Mouse (Mus musculus) hindbrain, embryonic 11.5 days (tissue): ENCODE data around the gene Fam222b. TPM values are rescaled to one million over a fixed set of nuclear protein-coding genes. Genes with fewer than 3 reads are reported as not detected.

ENCODE experiments used
- ATAC-seq: fragments of 200-750 bp; cut with Nextera tagmentation; 2 replicates; pipeline ENCODE4 v1.8.0; 2017; ENCODE audit warnings: mild to moderate bottlenecking, moderate TSS enrichment, moderate library complexity; ENCODE audit not compliant: low FRiP score
- DNase-seq: peaks from one replicate; pipeline ENCODE4 v3.0.0-alpha.2; 2015; ENCODE audit warnings: low spot score
- H3K27ac ChIP-seq: fragments of 300-500 bp; sonication (generic); 2 replicates; pipeline ENCODE4 v1.5.1; 2014; ENCODE audit warnings: mild to moderate bottlenecking, low read depth, low read length
- H3K27me3 ChIP-seq: fragments of 300-500 bp; sonication (generic); 2 replicates; pipeline ENCODE4 v1.6.1; 2014; ENCODE audit warnings: mild to moderate bottlenecking, low read length, moderate library complexity, mixed read lengths; ENCODE audit not compliant: control insufficient read depth, insufficient read depth
- H3K36me3 ChIP-seq: fragments of 300-500 bp; sonication (generic); 2 replicates; pipeline ENCODE4 v1.6.1; 2014; ENCODE audit warnings: mild to moderate bottlenecking, low read length, moderate library complexity, mixed read lengths; ENCODE audit not compliant: control insufficient read depth, insufficient read depth
- H3K4me1 ChIP-seq: fragments of 300-500 bp; sonication (generic); replicated peaks from 2 replicates; pipeline ENCODE4 v1.6.1; 2014; ENCODE audit warnings: low read length, mixed read lengths; ENCODE audit not compliant: control insufficient read depth, insufficient read depth
- H3K4me2 ChIP-seq: fragments of 300-500 bp; sonication (generic); replicated peaks from 2 replicates; pipeline ENCODE4 v1.6.1; 2014; ENCODE audit warnings: mild to moderate bottlenecking, low read depth, low read length
- H3K4me3 ChIP-seq: fragments of 300-500 bp; sonication (generic); 2 replicates; pipeline ENCODE4 v1.5.1; 2014; ENCODE audit warnings: low read depth, low read length
- H3K9ac ChIP-seq: fragments of 300-500 bp; sonication (generic); 2 replicates; pipeline ENCODE4 v1.6.1; 2014; ENCODE audit warnings: low read depth, low read length
- H3K9me3 ChIP-seq: fragments of 300-500 bp; sonication (generic); 2 replicates; pipeline ENCODE4 v1.6.1; 2016; ENCODE audit warnings: low read length; ENCODE audit not compliant: control insufficient read depth
- WGBS: fragments of 180-500 bp; shearing (Covaris S2); extraction: QIAGEN DNeasy Blood & Tissue Kit; methylation state at CpG from one replicate; pipeline ENCODE4 v1.1.7; 2014; 5-methylcytosine and 5-hydroxymethylcytosine counted together
- polyA plus RNA-seq: library from polyadenylated mRNA; unstranded; fragments of >200 nt; fragmentation: Nextera tagmentation; extraction: Ambion mirVana; gene quantifications from 2 replicates; pipeline ENCODE4 v1.2.1, GENCODE M21; 2014

Gene Fam222b
- polyA plus RNA-seq, 1 experiment from 2014 or later: 24.4 TPM

GRCm38 (mm10) chr11:78161968-78162367 is 67.5 kb downstream of the Fam222b start:
- H3K27me3 ChIP-seq: no peaks in the 10 kb centered on the region
- H3K9ac ChIP-seq: no peak overlapping the region
- 71% methylated on average over 4 of the region's 4 CpGs for WGBS
- no peak overlapping the region for H3K4me3 ChIP-seq
- peaks cover 19% of the 10 kb centered on the region for H3K36me3 ChIP-seq
- H3K4me1 ChIP-seq: peaks cover 13% of the 10 kb centered on the region
- no peak overlapping the region for H3K4me2 ChIP-seq
- no peaks in the 10 kb centered on the region for H3K9me3 ChIP-seq
- no peak overlapping the region for H3K27ac ChIP-seq
- no peak for ATAC-seq
- no peak for DNase-seq

GRCm38 (mm10) chr11:78162504-78162903 is 68.0 kb downstream of the Fam222b start:
- DNase-seq (no peak), ATAC-seq (no peak)
- H3K4me2 ChIP-seq: peak overlapping the region; percentile 70
- no peaks in the 10 kb centered on the region for H3K9me3 ChIP-seq
- H3K4me3 ChIP-seq: peak overlapping the region; percentile 95
- 59% methylated on average over 6 of the region's 6 CpGs for WGBS
- H3K36me3 ChIP-seq: peaks cover 19% of the 10 kb centered on the region
- H3K9ac ChIP-seq: peak overlapping the region; percentile 93; the same call in 1 of the 2 replicates
- H3K4me1 ChIP-seq: peaks cover 13% of the 10 kb centered on the region
- no peaks in the 10 kb centered on the region for H3K27me3 ChIP-seq
- H3K27ac ChIP-seq: peak overlapping the region; percentile 97; the same call in 1 of the 2 replicates

- Histone ChIP-seq H3K9ac (peak overlapping the region; percentile 93; the same call in 1 of the 2 replicates), H3K27me3 (no peaks in the 10 kb centered on the region), H3K4me3 (peak overlapping the region; percentile 95), H3K9me3 (no peaks in the 10 kb centered on the region), H3K27ac (peak overlapping the region; percentile 97), H3K4me2 (peak overlapping the region; percentile 70), H3K36me3 (peaks cover 19% of the 10 kb centered on the region), H3K4me1 (peaks cover 13% of the 10 kb centered on the region)
- DNase-seq (no peak), ATAC-seq (no peak)
- 77% methylated on average over 2 of the region's 2 CpGs for WGBS
These were observed 68.6 kb downstream of the Fam222b start for GRCm38 (mm10) chr11:78163045-78163444.

- WGBS: under 1% methylated on average over 22 of the region's 22 CpGs
- Histone ChIP-seq H3K4me2 (peak overlapping the region; percentile 70), H3K9ac (peak overlapping the region; percentile 93), H3K9me3 (no peaks in the 10 kb centered on the region), H3K27ac (peak overlapping the region; percentile 97), H3K4me3 (peak overlapping the region; percentile 95), H3K4me1 (peaks cover 13% of the 10 kb centered on the region), H3K27me3 (no peaks in the 10 kb centered on the region), H3K36me3 (peaks cover 15% of the 10 kb centered on the region)
- ATAC-seq (peak; percentile 85), DNase-seq (peak; percentile 85)
These were observed 69.5 kb downstream of the Fam222b start for GRCm38 (mm10) chr11:78163681-78164603.

GRCm38 (mm10) chr11:78164604-78164923 is 70.1 kb downstream of the Fam222b start:
- Histone ChIP-seq H3K4me1 (peaks cover 11% of the 10 kb centered on the region), H3K27me3 (no peaks in the 10 kb centered on the region), H3K36me3 (peaks cover 13% of the 10 kb centered on the region), H3K4me3 (peak overlapping the region; percentile 95), H3K9ac (peak overlapping the region; percentile 93), H3K27ac (peak overlapping the region; percentile 97), H3K4me2 (peak overlapping the region; percentile 70), H3K9me3 (no peaks in the 10 kb centered on the region)
- WGBS: 0% methylated on average over 14 of the region's 14 CpGs
- DNase-seq: no peak
- ATAC-seq: no peak

- ATAC-seq (peak; percentile 79), DNase-seq (peak; percentile 95)
- peak within 1 kb of the TSS; percentile 95 for H3K4me3 ChIP-seq
- H3K4me2 ChIP-seq: peak within 1 kb of the TSS; percentile 70
- peak within 1 kb of the TSS; percentile 97 for H3K27ac ChIP-seq
- no peaks in the 10 kb centered on the region for H3K9me3 ChIP-seq
- H3K4me1 ChIP-seq: peaks cover 11% of the 10 kb centered on the region
- H3K9ac ChIP-seq: peak within 1 kb of the TSS; percentile 93
- no peaks in the 10 kb centered on the region for H3K27me3 ChIP-seq
- under 1% methylated on average over 74 of the region's 78 CpGs for WGBS
- peaks cover 11% of the 10 kb centered on the region for H3K36me3 ChIP-seq
These were observed 70.7 kb downstream of the Fam222b start, which contains the start of gene Traf4 for GRCm38 (mm10) chr11:78164924-78165760. Gene Traf4 (minus strand): TSS chr11:78165589.

- Histone ChIP-seq H3K4me1 (peaks cover 11% of the 10 kb centered on the region), H3K36me3 (peaks cover 7% of the 10 kb centered on the region), H3K9me3 (no peaks in the 10 kb centered on the region), H3K4me3 (peak overlapping the region; percentile 95), H3K27me3 (no peaks in the 10 kb centered on the region), H3K4me2 (peak overlapping the region; percentile 70), H3K27ac (peak overlapping the region; percentile 59; the same call in 1 of the 2 replicates), H3K9ac (peak overlapping the region; percentile 93)
- ATAC-seq (peak; percentile 20; the same call in 1 of the 2 replicates), DNase-seq (no peak)
- whole genome bisulfite sequencing: 4% methylated on average over 16 of the region's 16 CpGs
These were observed 71.3 kb downstream of the Fam222b start for GRCm38 (mm10) chr11:78165761-78166109.

GRCm38 (mm10) chr11:78166161-78166560 is 71.7 kb downstream of the Fam222b start:
- peaks cover 3% of the 10 kb centered on the region; the same call in 1 of the 2 replicates for H3K36me3 ChIP-seq
- H3K27ac ChIP-seq: no peak overlapping the region
- no peaks in the 10 kb centered on the region for H3K9me3 ChIP-seq
- no peaks in the 10 kb centered on the region for H3K27me3 ChIP-seq
- ATAC-seq: no peak
- WGBS: 58% methylated on average over 4 of the region's 4 CpGs
- peaks cover 11% of the 10 kb centered on the region for H3K4me1 ChIP-seq
- DNase-seq: no peak
- H3K4me3 ChIP-seq: no peak overlapping the region
- H3K4me2 ChIP-seq: peak overlapping the region; percentile 70
- peak overlapping the region; percentile 93; the same call in 1 of the 2 replicates for H3K9ac ChIP-seq
